Mouse (Mus musculus) neutrophil, adult 83 days (primary cell): ENCODE data around the gene Slc22a3. TPM values are rescaled to one million over a fixed set of nuclear protein-coding genes. Genes with fewer than 3 reads are reported as not detected.

Experiments
- total RNA-seq, 2 experiments: library from RNA; stranded (reverse); gene quantifications; one replicate each; pipeline ENCODE4 v1.2.4; 2023

Slc22a3 gene
- under 1 TPM; 0.60 to 0.77 TPM for total RNA-seq

DNA sequence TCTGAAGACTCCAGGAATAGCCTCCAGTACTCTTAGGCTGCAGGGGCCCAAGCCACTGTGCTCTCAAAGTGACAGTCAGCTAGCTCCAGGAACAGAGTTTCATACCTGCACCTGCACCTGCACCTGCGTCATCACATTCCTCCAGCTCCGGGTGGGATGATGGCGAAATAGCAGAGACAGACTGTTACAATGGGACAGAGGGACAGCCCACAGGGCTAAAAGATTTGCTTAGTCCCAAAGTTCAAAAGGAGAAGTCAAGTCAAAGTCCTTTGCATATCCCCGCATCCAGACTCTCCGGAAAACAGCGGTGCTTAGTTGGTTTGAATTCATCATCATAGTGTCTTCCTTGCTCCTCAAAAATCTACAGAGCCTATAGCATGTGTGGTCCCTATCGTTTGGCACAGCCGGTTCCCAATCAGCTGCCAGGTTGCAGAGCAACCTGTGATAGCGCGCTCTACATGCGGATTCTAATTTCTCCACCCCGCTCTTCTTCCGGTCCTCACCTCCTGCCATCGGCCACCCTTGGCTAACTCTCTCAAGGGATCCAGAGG, at the start of gene Slc22a3:
Gene Slc22a3 (minus strand): TSS at position 51 of the 551 bp plus-strand sequence.

DNA sequence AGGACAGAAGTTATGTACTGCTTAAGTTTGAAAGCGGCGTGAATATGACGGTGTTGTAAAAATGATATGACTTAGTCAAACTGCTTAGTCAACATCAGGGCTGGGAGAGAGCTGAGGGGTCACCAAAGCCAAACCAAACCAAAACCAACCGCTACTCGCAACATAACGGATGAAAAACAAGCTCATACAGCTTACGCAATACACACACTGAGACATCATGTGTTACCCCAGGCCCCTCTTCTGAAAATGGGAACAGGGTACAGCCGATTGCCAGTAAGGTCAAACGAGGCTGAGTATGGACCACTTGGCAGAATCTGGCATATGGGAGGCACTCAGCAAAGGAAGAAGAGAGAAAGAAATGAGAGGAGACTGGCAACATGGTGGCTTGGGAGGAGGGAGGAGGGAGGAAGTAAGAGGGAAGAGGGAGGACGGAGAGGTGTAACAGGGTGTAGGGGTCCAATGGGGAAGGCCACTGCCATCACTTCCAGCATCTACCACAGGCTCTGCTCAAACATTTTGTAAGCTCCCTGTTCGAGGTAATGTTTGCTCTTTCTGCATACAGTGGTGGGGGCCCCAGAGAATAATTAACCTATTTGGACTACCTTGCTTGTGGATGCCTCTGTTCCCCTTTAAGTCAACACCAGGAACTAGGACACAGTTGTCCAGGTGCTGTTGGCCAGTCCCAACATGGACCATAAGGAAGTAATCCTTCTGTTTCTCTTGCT, 129.4 kb downstream of the Slc22a3 start, which contains the start of gene Plg:
Gene Plg (plus strand): TSS at position 628 of the 725 bp plus-strand sequence.

Other genes starting within 250 kb of the Slc22a3 start
- 10 to 100 TPM; 21.0 to 21.8 TPM for gene Map3k4, start 188.9 kb downstream of the Slc22a3 start, total RNA-seq
- gene Plg, start 129.1 kb downstream of the Slc22a3 start, total RNA-seq: not detected
- not detected for gene Slc22a2, start 76.4 kb upstream of the Slc22a3 start, total RNA-seq
- gene Slc22a1, start 168.1 kb upstream of the Slc22a3 start, total RNA-seq: not detected